Mouse (Mus musculus) Patski (cell line): ENCODE data around the gene Gatad2a. TPM values are rescaled to one million over a fixed set of nuclear protein-coding genes. Genes with fewer than 3 reads are reported as not detected.
"Not testable (repeated sequence)": the region's sequence is repeated elsewhere in the genome, so short reads cannot be mapped to it uniquely, and the experiment has no call there.

Source experiments
- ATAC-seq: fragments of 100-300 bp; one replicate; pipeline ENCODE4 v1.8.0; 2021
- CTCF ChIA-PET: fragments of 350-600 bp; sonication (Branson Sonifier 250); formaldehyde crosslinking; loops from one replicate; lab custom pipeline; 2022; ENCODE audit warnings: inconsistent platforms; lab: Charles Lee
- POLR2A ChIA-PET: fragments of 350-600 bp; sonication (Branson Sonifier 250); formaldehyde crosslinking; loops from one replicate; lab custom pipeline; 2022; ENCODE audit warnings: antibody characterized with exemption, inconsistent platforms; lab: Charles Lee
- DNase-seq: peaks from one replicate; pipeline ENCODE4 v3.0.0-alpha.2; 2011; ENCODE audit warnings: low read depth, low spot score
- H3K27me3 ChIP-seq: fragments of 371-371 bp; one replicate; pipeline ENCODE4 v1.5.1; 2021
- CTCF ChIP-seq: fragments of 100-300 bp; IDR thresholded peaks from one replicate; pipeline ENCODE4 v1.5.1; 2021
- in situ Hi-C: fragments of 300-500 bp; cut with MboI; formaldehyde crosslinking; loops from 3 replicates; pipeline ENCODE4 v1.11.1; 2018; ENCODE audit warnings: low pct_unique_long_range_greater_than_20kb, mixed read lengths
- polyA plus RNA-seq: library from polyadenylated mRNA; unstranded; gene quantifications from one replicate; pipeline ENCODE4 v1.2.3, GENCODE M21; 2021

Gene Gatad2a
- polyA plus RNA-seq, 1 experiment from 2014 or later, result 75.2 TPM

- no peak for DNase-seq
- TF ChIP-seq CTCF, result no peak
- ATAC-seq, result no peak
- POLR2A ChIA-PET, result interaction anchor here (1.0 to 3.4 kb wide), 5 partner anchors 11 to 94 kb away, joined by 3 to 13 read pairs (median 5); partner anchors contain the start of genes Ndufa13, Tssk6 and Yjefn3
- in situ Hi-C loops, result loop anchor here (5.0 kb wide), 1 partner anchor 69 kb away; no protein-coding TSS in a partner anchor
- H3K27me3 ChIP-seq, result no peaks in the 10 kb centered on the region
- CTCF ChIA-PET, result interaction anchor here (1.8 kb wide), 1 partner anchor 11 kb away, joined by 6 read pairs; no protein-coding TSS in a partner anchor
Measured at GRCm38 (mm10) chr8:69996589-69997285, 553 bp upstream of the Gatad2a start.

DNA sequence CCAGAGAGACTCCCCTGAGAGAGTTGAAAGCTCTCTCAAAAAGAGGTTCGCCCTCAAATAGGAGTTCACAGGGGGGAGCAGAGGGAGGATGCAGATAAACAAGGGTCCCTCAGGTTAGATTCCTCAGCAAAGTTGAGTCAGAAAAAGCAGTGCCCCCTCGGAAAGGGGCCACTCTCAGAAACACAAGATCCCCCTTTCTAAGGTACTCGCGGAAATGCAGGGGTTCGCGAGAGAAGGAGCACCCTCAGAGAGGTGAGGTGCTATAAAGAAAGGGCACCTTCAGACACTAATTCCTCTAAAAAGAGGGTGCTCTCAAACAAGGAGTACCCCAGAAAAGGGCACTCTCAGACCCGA lies 785 bp downstream of the Gatad2a start:
- DNase-seq (no peak), ATAC-seq (no peak)
- POLR2A ChIA-PET, result interaction anchor here (1.0 to 3.4 kb wide), 4 partner anchors 24 to 93 kb away, joined by 3 to 13 read pairs (median 9); partner anchors contain the start of genes Ndufa13, Tssk6 and Yjefn3
- no peak for TF ChIP-seq CTCF
- no peaks in the 10 kb centered on the region for H3K27me3 ChIP-seq
- CTCF ChIA-PET, result no interaction called here
- in situ Hi-C loops, result loop anchor here (5.0 kb wide), 1 partner anchor 68 kb away; no protein-coding TSS in a partner anchor

- CTCF ChIA-PET, POLR2A ChIA-PET, in situ Hi-C loops, H3K27me3 ChIP-seq, ATAC-seq, DNase-seq: not testable (repeated sequence)
Measured at GRCm38 (mm10) chr8:69988936-69989335, 7.2 kb downstream of the Gatad2a start.

DNA sequence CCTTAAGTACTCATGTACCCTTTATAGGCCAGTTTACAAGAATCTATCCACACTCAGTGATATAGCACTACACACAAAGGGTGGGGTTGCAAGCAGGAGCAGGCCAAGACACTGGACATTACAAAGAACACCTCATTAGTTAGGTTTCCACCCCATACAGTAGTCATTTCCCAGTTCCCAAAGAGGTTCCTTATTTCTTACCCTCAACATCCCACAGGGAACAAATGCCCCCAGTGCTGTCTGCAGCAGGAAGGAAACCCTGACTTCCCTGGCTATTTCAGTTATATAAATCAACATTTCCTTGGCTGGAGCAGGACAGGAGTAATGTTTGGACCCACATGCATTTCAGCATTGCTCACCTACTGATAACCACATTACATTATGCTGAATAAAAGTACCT lies 8.4 kb downstream of the Gatad2a start:
- H3K27me3 ChIP-seq, result no peaks in the 10 kb centered on the region
- in situ Hi-C loops, result no loop called here
- CTCF ChIA-PET, result no interaction called here
- DNase-seq (no peak), ATAC-seq (no peak)
- POLR2A ChIA-PET, result no interaction called here
- TF ChIP-seq CTCF, result no peak

DNA sequence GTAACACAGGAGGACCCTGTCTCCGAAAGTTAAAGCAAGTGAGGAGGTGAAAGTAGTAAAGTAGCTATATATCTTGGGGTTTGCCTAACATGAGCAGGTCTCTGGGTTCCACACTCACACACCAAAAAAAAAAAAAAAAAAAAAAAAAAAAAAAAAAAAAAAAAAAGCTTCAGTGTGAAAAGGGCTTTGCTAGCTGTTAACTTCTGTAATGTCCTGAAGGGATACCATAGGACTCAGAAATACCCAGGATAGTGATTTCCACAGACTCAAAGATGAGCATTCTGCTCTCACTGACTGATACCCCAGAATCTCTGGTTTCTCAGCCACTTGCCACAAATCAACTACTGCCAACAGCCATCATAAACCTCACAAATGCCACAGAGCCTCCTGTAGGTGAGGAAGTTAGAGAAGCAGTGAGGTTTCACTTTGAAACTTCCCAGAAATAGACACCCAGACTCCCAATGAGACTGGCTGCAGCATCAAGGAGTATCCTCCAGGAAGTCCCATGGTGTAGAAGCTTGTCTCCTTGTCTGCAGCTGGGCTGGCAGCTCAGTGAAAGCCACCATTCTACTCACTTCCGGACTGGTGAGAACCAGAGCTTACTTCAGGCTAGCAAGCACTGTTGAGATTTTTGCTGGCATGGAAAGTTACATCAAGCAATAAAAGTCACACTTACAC lies 11.2 kb downstream of the Gatad2a start:
- no peak for TF ChIP-seq CTCF
- in situ Hi-C loops, result no loop called here
- ChIA-PET CTCF (interaction anchor here (2.0 kb wide), 1 partner anchor 12 kb away, joined by 6 read pairs; the partner anchor contains the start of gene Gatad2a), POLR2A (interaction anchor here (1.2 kb wide), 1 partner anchor 12 kb away, joined by 3 read pairs; no protein-coding TSS in a partner anchor)
- no peak for ATAC-seq
- H3K27me3 ChIP-seq, result no peaks in the 10 kb centered on the region
- no peak for DNase-seq

DNA sequence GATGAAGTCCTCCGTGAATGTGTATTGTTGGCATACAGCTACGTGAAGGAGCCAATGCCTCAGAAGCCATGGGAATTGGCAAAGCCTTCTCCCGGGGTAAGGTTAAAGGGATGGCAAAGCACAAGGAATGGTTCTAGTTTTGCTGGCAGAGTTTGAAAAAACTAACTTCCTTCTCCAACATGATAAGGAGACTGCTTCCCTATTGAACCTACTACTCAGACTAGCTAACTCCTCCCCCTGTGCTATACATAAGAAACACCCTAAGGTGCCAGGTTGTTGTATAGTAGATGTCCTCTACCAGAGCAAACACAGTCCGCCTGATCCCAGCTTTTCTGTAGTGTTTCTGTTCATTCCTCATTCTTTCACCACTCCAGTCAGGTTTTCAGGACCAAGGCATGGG lies 17.7 kb downstream of the Gatad2a start:
- POLR2A ChIA-PET, result interaction anchor here (0.6 kb wide), 1 partner anchor 394 kb away, joined by 4 read pairs; no protein-coding TSS in a partner anchor
- no peak for TF ChIP-seq CTCF
- no peak for DNase-seq
- CTCF ChIA-PET, result interaction anchor here (2.1 kb wide), 1 partner anchor 15 kb away, joined by 7 read pairs; no protein-coding TSS in a partner anchor
- in situ Hi-C loops, result no loop called here
- H3K27me3 ChIP-seq, result no peaks in the 10 kb centered on the region
- ATAC-seq, result no peak

DNA sequence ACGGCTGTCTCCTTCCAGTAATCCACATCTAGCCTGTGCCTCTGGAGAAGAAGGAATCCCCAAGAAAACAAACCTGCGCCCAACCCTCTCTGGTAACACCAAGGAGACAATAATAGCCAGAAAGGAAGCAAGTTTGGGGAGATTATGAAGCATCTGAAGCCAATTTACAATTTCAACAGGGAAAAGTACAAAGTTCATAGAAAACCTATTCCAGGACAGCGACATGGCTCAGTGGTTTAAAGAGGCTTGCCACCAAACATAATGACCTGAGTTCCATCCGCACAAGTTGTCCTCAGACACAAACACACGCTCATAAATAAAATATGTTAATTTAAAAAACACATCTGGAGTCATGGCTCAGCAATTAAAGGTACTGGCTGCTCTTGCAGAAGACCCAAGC lies 21.4 kb downstream of the Gatad2a start:
- ChIA-PET CTCF (interaction anchor here (0.8 to 1.3 kb wide), 3 partner anchors 12 to 27 kb away, joined by 3 to 4 read pairs (median 3); no protein-coding TSS in a partner anchor), POLR2A (no interaction called here)
- in situ Hi-C loops, result no loop called here
- TF ChIP-seq CTCF, result no peak
- ATAC-seq (no peak), DNase-seq (no peak)
- no peaks in the 10 kb centered on the region for H3K27me3 ChIP-seq

GRCm38 (mm10) chr8:69974194-69974614 lies 22.0 kb downstream of the Gatad2a start:
- ChIA-PET POLR2A (no interaction called here), CTCF (interaction anchor here (0.8 to 1.1 kb wide), 2 partner anchors 12 to 28 kb away, joined by 3 read pairs; no protein-coding TSS in a partner anchor)
- DNase-seq (peak; percentile 86), ATAC-seq (peak; percentile 93)
- in situ Hi-C loops, result no loop called here
- TF ChIP-seq CTCF, result no peak
- no peaks in the 10 kb centered on the region for H3K27me3 ChIP-seq

- no peak for TF ChIP-seq CTCF
- CTCF ChIA-PET, result interaction anchor here (0.8 kb wide), 1 partner anchor 29 kb away, joined by 3 read pairs; no protein-coding TSS in a partner anchor
- ATAC-seq (no peak), DNase-seq (no peak)
- in situ Hi-C loops, result no loop called here
- POLR2A ChIA-PET, result interaction anchor here (1.3 kb wide), 1 partner anchor 19 kb away, joined by 3 read pairs; no protein-coding TSS in a partner anchor
- no peaks in the 10 kb centered on the region for H3K27me3 ChIP-seq
Measured at GRCm38 (mm10) chr8:69973442-69974161, 22.6 kb downstream of the Gatad2a start.

GRCm38 (mm10) chr8:69973063-69973441 lies 23.1 kb downstream of the Gatad2a start:
- ATAC-seq (no peak), DNase-seq (no peak)
- in situ Hi-C loops, result no loop called here
- no peak for TF ChIP-seq CTCF
- ChIA-PET CTCF (interaction anchor here (1.2 to 1.6 kb wide), 2 partner anchors 14 to 54 kb away, joined by 3 to 5 read pairs; no protein-coding TSS in a partner anchor), POLR2A (interaction anchor here (0.5 to 3.1 kb wide), 3 partner anchors 19 to 59 kb away, joined by 3 to 13 read pairs (median 3); partner anchors contain the start of gene Gatad2a)
- H3K27me3 ChIP-seq, result no peaks in the 10 kb centered on the region
